Mouse (Mus musculus): Measurements from ENCODE around the gene Polg2.
"Not testable (repeated sequence)": the region's sequence is repeated elsewhere in the genome, so short reads cannot be mapped to it uniquely, and the experiment has no call there.

The Polg2 gene

DNA sequence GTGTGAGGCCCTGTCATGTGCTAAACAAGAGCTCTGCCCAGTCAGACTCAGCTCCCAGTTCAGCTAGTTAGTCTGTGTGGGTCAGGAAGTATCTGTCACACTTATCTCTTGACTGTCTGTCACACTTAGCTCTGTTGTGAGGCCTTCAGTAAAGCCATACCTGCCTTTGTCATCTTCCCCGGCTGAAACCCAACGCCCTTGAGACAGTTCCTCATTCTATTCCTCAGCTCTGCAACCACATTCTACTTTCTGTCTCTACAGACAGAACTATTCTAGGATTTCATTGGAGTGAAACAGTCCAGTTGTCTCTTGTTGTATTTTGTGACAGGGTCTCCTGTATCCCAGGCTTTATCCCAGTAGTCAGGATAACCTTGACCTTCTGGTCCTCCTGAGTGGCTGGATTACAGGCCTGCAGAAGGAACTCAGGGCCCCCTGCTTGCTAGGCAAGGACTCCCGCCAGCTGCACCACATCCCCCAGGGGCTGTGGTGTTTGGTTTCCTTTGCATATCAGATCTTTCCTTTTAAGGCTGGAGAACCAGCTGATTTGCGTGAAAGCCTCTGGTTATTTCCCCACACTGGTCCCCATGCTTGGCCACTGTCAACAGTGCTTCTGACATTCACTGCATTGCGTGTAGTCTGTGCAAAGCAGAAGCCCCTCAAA is 17.1 kb downstream of the Polg2 start:
- peak; percentile 67 to 83 for DNase-seq (ENCODE audit: low spot score in 2 of 2)

DNA sequence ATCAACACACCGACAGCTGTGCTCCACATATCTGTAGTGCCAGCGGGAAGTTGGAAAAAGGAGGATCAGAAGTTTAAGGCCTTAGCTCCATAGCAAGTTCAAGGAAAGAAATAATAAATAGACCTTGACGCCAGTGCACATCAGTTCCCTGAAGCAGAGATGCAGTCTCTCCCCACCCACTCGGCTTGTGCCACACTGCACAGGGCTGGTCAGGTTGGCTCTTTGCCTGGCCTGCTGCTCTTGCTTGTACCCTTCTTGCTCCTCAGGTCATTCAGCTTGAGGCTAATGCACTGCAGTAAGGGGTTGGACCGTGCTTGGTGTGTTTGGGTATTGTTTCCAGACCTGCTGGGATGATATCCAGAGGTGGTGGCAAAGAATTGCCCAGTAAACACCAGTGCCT is 18.8 kb downstream of the Polg2 start:
- DNase-seq (ENCODE audit: low spot score in 2 of 2), result no peak

DNA sequence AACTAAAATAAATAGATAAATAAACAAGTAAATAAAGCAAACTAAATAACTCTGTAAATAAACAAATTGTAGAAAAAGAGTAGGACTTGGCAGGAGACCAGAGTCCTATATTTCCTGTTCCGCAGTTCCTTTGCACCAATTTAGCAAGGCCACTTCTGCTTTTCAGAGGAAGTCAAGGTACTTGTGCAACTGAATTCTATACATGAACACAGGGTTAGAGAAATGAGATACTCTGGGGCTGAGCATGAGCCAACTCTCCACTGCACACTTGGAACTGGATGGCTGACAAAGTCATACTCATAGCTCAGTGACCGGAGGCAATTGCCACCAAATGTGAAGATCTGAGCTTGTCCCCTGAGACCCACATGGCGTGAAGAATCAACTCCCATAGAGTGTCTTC is 20.3 kb downstream of the Polg2 start:
- DNase-seq (ENCODE audit: low spot score in 2 of 2), result peak in 1 of 2 experiments; percentile 53

DNA sequence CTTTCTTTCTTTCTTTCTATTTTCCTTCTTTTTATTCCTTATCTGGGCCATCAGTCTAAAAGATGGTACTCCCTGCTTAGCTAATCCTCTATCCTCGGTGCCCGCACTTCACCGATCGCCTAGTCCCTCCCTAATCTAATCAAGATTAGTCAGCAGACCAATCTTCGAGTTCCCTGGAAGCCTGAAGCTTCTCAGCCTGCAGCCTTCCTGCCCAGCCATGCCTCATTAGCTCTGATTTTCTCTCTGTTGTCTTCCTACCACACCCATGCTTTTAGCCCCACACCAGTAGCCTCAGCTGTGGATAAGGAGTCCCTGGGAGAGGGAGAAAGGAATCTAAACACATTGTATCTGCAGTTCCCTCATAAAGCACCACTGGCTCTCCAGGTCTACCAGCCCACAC is 23.8 kb downstream of the Polg2 start:
- DNase-seq (ENCODE audit: low spot score in 2 of 2), result no peak

DNA sequence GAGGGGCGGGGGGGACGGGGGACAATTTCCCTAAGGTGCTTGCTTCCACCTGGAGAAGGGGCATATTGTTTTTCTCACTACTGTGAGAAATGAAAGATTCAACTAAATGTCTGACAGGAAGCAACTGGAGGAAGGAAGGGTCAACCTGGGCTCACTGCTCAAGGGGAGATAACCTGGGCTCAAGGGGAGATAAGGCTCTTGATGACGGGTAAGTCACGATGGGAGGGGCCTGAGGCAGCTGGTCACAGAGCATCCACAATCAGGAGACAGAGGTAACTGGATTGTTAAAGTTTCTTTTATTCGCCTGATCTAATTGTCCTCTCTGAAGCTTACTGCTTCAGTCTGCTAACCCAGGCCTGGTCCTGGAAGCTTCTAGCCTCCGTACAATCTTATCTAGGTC is 26.0 kb downstream of the Polg2 start:
- no peak for DNase-seq (ENCODE audit: low spot score in 2 of 2)

DNA sequence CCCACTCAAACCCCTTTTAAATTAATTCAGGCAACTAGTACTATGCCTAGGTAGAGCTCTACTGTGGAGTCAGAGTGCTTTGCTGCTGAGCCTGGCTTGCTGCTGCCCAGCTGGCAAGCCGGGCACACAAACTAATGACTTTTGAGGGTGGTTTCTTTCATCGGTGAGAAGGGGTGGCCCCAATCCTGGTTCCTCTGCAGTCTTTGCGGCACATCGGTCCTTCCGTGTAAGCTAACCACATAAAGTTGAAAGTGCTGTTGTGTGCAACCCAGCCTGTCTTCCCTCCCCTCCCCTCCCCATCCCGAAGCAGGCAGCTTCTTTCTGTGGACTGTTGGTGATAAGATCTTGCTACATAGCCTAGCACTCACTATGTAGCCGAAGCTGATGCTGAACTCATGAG is 27.2 kb downstream of the Polg2 start:
- DNase-seq (ENCODE audit: low spot score in 2 of 2), result peak; percentile 59 to 67

DNA sequence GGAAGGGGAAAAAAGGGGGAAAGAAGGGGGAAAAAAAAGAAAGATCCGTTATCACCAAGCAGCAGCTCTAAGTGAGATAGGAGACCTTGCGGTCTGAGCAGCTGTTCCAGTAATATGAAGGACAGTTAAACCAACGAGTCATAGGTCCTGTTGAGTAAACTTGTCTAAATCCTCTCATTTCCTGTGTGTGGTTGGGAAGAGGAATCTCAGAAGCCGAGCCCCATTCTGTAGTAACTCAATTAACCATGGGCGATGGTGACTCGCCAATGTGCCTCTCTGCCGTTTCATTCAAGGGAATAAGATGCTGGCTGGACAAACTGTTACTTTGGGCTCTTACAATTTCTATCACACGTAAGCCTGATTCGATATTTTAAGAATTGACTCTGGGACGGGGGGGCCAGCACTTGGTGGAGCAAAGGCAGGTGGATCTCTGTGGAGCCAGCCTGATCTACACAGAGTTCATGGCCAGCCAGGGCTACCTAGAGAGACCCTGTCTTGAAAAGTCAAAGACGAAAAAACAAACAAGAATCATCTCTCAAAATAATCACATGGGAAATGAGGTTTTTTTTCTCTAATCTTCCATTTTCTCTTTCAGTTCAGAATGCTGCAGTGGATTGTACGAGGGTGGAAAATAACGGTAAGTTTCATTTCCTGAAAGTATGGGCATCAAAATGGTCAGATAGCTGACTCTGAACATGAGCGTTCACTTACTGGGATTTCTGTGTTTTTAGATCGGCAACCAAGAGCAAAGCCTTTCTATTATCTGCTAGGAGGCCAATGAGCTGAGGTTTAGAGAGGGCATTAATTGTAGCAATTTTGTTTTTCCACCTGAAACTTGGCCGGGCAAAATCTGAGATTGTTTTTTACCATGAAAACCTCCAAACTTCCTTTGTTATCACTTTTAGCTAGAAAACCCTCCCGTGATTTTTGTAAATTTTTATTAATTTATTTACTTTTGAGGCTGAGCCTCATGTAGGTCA is 28.0 kb downstream of the Polg2 start, which contains the start of gene Milr1:
TSS of gene Milr1 (plus strand) at position 188 of the 980 bp plus-strand sequence.
- peak; percentile 14 to 32 for DNase-seq (ENCODE audit: low spot score in 2 of 2)

DNA sequence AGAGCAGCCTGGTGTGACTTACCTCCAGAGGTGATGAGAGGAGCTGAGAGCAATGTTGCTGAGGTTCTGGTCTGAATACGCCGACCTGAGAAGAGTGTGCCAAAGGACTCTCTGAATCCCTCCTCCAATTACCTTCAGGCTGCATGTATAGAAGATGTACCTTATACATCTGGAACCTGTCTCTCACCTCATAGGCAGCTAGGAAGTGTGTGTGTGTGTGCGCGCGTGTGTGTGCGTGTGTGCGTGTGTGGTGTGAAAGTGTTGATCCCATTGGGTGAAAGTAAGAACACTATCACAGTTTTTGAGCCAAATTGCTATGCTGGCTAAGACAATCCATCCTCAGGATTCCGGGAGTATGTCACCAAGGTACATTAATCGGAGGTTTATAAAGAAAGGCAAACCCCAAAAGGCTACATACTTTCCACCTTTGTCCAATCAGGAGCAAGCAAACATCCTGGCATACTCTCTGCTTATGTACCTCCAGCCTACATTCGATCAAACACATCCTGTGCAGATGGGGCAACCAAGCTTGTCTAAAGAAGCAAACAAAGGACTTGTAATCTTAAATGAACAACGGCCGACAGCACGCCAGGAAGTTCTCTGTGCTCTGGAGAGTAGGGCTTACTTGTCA is 29.1 kb downstream of the Polg2 start, which contains the start of gene Pecam1:
TSS of gene Pecam1 (minus strand) at position 508 of the 631 bp plus-strand sequence.
- DNase-seq (ENCODE audit: low spot score in 2 of 2), result peak; percentile 36 to 70

DNA sequence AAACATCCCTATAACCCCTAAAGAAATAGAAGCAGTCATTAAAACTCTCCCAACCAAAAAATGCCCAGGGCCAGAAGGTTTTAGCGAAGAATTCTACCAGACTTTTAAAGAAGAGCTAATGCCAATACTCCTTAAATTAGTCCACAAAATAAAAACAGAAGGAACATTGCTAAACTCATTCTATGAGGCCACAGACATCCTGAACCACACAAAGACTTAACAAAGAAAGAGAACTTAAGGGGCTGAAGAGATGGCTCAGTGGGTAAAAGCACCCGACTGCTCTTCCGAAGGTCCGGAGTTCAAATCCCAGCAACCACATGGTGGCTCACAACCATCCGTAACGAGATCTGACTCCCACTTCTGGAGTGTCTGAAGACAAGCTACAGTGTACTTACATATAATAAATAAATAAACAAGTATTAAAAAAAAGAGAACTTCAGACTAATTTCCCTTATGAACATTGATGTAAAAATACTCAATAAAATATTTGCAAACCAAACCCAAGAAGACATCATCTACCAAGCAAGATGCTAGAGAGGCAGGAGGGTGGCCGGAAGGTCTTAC is 29.7 kb downstream of the Polg2 start:
- not testable (repeated sequence) for DNase-seq (ENCODE audit: low spot score in 2 of 2)

DNA sequence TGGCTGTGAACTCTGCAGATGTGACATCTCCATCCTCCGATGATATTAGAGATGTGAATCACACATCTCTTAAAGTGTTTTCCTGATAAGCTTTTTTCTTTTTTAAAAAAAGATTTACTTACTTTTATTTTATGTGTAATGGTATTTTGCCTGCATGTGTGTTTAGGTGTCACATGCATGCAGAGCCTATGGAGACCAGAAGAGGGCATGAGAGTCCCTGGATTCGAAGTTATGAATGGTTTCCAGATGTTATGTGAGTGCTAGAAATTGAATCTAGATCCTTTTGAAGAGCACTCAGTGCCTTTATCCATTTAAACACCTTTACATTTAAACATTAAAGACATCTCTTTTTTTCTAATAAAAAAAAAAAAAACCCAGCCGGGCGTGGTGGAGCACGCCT is 34.4 kb downstream of the Polg2 start:
- no peak for DNase-seq (ENCODE audit: low spot score in 2 of 2)

DNA sequence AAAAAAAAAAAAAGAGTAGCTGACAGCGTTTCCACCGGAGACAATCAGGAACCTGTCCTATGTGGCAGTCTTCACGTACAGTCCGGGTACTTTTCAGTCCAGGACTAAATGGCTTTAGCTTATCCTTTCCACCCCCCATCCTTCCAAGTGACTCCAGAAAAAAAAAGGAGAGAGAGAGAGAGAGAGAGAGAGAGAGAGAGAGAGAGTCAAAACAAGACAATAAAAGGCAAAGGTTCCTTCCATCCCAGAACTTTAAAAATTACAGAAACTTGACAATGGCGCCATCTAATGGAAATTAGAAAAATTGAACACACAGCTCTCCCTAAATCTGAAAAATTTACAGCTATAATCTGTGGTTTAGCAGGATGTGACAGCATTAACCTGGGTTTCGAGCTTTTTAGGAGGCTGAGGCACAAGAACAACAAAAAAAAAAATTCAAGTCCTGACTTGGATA is 36.9 kb downstream of the Polg2 start:
- peak in 1 of 2 experiments; percentile 37 for DNase-seq (ENCODE audit: low spot score in 2 of 2)

DNA sequence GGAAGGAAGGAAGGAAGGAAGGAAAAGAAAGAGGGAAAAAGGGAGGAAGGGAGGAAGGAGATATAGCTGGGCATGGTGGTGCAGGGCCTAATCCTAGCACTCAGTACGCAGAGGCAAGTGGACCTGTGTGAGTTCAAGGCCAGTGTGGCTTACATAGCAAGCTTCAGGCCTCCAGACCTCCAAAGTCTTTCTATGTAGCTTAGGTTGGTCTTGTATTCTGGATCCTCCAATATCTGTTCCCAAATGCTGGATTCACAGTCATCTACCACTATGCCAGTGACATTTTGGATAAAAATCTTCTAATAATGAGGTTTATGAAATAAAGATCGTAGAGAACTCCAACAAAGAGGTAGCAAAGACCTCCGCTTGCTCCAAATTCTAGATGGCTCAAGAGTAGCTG is 37.5 kb downstream of the Polg2 start:
- DNase-seq (ENCODE audit: low spot score in 2 of 2), result no peak

DNA sequence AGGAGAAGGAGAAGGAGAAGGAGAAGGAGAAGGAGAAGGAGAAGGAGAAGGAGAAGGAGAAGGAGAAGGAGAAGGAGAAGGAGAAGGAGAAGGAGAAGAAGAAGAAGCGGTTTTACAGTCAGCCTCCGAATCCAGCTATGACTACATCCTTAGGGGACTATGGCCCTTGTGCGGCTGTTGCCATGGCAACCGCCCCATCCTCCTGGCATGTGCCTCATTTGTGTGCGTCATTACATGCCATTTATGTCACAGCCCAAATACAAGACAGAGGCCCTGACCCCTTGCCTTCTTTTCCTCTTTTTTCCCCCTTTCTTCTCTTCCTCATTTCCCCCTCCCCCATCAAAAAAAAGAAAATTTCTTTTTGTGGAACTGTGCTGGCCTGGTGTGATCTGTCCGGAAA is 38.1 kb downstream of the Polg2 start:
- no peak for DNase-seq (ENCODE audit: low spot score in 2 of 2)

DNA sequence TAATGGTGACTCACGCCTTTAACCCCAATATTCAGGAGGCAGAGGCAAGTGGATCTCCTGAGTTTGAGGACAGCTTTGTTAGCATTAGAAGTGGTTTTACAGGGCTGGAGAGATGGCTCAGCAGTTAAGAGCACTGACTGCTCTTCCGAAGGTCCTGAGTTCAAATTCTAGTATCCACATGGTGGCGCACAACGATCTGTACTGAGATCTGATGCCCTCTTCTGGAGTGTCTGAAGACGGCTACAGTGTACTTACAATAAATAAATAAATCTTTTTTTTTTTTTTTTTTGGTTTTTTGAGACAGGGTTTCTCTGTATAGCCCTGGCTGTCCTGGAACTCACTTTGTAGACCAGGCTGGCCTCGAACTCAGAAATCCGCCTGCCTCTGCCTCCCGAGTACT is 38.6 kb downstream of the Polg2 start:
- not testable (repeated sequence) for DNase-seq (ENCODE audit: low spot score in 2 of 2)

DNA sequence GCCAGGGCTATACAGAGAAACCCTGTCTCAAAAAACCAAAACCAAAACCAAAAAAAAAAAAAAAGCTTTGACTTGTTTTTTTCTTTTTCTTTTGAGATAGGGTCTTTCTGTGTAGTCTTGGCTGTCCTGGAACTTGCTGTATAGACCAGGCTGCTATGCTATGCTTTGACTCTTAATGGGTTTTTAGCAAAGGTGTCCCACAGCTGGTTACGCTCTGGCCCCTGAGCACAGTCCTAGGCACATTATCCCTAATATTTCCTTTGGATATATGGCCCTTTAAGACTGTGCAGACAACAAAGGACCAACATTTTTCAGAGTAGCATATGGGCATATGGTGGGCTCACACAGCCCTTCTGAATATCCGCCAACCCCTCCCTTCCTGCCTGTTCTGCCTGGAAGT is 40.2 kb downstream of the Polg2 start:
- DNase-seq (ENCODE audit: low spot score in 2 of 2), result no peak

DNA sequence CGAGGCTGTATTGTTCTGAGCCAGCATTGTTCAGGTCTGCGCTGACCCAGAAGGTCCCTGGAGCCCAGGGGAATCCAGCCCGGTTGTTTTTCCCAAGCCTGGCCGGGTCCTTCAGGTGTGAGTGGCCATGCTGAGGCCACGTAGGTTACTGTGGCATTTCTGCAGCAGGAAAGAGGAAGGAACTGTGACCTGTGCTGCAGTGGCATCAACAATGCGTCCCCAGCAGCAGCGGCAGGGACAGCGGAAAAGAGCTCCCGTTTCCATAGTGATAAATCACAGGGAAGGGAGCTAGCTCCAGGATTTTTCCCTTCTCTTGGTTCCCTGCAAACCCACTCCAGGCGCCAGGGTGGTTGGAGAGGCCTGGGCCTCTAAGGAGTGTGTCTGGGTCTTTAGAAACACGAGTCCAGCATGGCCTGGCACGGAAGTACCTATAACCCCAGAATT is 42.1 kb downstream of the Polg2 start:
- DNase-seq (ENCODE audit: low spot score in 2 of 2), result no peak

DNA sequence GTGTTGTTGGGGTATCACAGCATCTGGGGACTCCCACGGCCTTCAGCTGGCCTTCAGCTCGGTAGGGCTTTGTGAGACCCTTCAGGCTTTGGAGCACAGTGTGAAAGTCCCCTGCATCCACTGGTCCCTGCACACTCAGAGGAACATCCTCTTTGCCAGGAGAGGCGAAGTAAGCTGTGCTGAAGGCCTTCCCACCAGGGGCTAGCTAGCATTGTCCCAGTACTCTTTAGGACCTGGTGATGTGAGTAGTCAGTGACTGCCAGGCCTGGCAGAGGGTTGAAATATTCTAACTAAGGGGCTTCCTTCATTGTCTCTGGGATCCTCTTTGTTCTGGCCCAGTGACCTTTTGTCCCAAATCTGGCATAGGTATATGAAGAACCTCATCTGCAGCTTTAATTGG is 42.7 kb downstream of the Polg2 start:
- no peak for DNase-seq (ENCODE audit: low spot score in 2 of 2)

DNA sequence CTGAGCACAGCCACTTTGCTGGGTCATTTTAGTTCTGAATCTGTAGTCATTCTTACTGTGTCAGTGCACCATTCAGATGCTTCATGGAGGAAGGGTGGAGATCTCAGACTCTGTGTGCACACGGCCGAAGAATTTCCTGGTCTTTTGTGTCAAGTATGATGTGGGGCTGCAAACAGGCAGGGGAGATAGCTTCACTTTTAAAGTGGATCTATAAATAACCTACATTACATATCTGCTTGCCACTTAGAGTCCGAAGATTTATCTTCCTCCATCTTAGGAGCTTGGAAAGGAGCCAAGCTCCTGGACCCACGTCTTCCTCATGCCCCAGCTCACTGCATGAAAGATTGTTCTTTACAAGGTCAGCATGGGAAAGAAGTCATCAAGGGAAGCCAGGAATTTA is 48.6 kb downstream of the Polg2 start:
- no peak for DNase-seq (ENCODE audit: low spot score in 2 of 2)

DNA sequence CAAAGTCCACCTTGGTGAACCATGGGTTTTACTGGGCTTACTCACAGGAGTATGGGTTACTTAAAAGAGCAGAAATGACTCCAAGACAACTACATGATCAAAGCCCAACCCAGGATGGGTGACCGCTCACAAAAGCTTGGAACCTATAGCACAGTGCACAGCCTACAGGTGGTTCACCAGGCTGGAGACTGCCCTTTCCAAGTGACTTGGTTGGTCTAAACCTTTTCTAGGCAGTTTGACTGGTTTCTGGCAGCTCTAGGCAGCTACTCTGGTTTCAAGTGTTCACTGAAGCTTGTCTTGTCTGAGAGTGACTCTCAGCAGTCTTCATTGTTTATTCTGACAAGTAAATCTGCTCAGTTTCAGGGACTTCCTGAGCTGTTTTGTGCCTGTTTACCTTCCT is 49.7 kb downstream of the Polg2 start:
- DNase-seq (ENCODE audit: low spot score in 2 of 2), result no peak

DNA sequence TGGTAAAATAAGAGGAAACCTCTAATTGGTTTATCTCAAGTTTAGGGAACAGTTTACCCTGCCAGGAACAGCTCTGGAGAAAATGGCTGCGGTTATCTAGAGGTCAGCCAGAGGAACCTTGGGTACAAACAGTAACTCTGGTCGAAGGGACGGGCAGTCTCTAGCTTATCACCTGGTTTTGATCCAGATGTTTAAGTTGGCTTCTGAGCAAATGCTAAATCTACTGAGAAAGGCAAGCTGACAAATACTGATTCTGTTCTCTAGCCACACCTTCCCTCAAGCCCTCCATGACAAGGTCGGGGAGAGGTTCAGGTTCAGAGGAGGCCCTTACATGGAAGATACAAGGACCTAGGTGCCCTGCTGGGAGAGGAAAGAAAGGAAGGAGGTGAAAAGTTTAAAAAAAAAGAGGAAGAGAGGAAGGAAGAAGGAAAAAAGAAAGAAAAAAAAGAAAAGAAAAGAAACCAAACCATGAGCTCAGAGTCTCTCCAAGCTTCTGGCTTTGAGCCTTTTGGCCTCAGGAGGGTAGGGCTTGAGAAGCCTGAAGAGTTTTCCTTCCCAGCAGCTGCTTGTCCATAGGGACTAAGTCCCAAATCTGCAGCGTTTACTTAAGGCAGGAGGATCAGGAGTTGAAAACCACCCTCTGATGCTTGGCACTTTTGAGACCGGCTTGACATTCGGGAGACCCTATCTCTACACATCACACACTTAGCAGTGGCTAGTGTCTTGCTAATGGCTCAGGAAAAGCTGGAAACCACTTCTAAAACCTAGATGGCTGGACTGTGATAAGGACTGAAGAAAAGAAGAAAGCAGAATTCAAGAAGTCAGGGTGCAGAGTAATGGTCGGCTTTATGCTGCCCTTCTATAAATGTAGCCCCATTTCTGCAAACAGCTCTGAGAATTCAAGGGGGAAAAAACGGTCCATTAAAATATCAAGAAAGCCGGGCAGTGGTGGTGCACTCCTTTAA is 50.7 kb downstream of the Polg2 start:
- DNase-seq (ENCODE audit: low spot score in 2 of 2), result no peak

DNA sequence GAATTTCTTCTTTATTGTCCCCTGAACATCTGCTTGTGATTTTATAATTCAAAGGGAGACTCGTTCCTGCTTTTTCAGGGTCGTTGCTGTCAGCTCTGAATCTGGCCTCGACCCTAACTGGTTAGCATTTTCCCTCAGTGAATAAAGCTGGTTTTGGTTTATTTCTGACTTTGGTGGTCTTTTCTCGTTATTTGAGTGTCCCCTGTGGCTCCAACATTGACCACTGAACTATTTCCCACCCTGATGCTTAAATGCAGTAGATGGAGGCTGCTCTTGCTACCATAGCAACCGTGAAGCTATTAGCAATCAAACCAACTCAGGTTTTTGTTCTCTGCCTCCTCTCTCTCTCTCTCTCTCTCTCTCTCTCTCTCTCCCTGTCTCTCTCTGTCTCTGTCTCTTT is 51.4 kb downstream of the Polg2 start:
- DNase-seq (ENCODE audit: low spot score in 2 of 2), result no peak

Data from natural killer cell, adult 2 months (primary cell).